Mouse (Mus musculus) skeletal muscle tissue, adult 2 months (tissue): ENCODE measurements around the gene Brca1.
"Not testable (repeated sequence)": the region's sequence is repeated elsewhere in the genome, so short reads cannot be mapped to it uniquely, and the experiment has no call there.

Experiments
- DNase-seq: peaks from one replicate; pipeline ENCODE4 v3.0.0-alpha.2; 2012; ENCODE audit warnings: low read depth, low spot score

Brca1 gene

DNA sequence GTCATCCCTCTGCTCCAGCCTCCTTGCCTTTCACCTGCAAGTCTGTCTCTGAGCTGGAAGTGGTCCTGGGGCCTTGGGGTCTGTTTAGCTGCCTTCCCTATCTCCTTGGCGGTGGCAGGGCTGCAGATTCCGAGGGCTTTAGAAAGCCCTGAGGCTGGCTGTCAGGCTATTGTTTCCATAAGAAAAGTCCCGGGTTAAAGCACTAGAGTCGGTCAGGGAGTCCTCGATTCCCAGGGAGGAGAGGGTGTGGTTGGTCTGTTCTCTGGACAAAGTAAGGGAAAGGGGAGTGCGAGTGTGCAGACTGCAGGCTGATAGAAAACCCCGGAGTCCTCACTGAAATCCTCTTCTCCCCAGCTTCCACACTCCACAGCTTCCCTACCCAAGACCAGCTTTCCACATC lies 81.5 kb downstream of the Brca1 start:
- DNase-seq, result no peak

DNA sequence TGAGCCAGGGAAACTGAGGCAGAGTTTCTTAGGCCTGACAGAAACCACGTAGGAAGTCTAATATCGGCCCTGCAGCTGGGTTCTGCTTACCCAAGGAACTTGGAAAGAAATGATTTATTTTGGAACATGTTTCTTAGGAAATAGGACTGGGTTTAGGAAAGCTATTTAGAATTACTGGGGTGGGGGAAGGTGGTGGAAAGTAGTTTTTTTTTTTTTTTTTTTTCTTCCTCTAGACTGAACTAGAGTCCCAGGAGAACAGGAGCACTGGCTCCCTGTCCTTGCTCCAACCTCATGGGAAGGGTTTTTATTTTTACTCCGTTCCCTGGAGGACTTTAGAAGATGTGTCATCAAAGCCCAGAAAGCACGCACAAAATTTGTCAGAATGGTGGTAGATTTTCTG lies 82.6 kb downstream of the Brca1 start:
- no peak for DNase-seq

DNA sequence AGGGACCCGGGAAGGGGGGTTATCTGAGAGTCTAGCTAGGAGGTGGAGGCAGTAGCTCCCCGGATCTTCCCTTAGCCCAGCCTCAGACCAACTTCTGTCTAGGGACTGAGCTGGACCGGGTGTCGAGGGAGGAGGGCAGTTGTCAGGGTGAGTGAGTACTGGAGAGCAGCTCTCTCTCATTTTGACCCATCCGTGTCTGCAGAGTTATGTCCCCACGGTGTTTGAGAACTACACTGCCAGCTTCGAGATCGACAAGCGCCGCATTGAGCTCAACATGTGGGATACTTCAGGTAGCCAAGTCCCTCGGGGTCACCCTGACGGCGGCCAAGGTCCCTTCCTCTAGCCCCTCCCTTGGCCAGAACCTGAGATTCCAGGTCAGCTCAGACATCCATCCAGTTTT lies 83.0 kb downstream of the Brca1 start:
- DNase-seq, result no peak

DNA sequence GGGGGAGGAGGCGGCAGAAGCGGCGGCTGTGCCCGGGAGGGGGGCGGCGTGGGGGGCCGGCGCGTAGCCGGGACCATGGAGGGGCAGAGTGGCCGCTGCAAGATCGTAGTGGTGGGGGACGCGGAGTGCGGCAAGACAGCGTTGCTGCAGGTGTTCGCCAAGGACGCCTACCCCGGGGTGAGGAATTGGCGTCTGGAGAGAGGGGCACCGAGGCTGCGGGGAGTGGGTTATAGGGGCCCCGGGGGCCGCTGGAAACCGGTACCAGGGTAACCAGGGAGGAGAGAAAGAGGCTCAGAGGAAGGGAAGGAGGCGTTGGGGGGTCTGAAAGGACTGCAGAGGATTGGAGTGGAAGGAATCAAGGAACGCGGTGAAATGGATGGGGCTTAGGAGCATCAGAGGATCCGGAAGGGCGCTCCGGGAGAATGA lies 83.5 kb downstream of the Brca1 start:
- no peak for DNase-seq

DNA sequence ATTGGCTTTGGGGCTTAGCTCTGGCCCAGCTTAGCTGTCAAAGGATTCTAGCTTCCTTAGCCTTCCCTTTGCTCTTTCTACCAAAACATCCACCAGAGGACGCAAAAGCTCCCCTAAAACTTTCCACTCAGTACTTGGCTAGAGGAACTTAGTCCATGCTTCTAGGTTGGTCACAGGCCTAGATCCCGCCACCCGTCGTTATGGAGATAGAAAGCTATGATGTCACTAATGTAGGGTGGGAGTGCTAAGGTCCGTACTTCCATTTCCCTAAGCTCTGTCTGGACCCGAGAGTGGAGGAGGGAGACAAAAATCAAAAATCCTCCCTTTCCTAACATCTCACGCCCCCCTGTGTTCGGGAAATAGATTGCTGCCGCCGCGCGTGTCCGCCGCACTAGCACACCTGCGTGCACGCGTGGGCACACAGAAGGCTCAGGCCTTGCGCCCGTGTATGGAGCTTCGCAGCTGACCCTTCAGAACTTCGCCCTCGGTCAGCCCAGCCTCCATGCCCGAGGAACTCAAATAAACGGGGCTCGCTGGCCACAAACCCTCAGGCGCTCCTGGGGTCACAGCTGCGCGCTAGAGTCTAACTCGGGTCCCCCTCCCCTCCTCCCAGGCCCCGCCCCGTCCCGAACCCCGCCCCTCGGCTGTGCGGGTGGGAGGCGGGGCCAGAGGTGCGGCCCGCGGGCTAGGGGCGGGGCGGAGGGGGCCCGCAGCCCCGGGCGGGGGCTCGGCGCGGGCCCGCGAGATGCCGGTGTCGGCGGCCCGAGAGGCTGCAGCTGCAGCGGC lies 84.1 kb downstream of the Brca1 start:
- peak; percentile 67 for DNase-seq

DNA sequence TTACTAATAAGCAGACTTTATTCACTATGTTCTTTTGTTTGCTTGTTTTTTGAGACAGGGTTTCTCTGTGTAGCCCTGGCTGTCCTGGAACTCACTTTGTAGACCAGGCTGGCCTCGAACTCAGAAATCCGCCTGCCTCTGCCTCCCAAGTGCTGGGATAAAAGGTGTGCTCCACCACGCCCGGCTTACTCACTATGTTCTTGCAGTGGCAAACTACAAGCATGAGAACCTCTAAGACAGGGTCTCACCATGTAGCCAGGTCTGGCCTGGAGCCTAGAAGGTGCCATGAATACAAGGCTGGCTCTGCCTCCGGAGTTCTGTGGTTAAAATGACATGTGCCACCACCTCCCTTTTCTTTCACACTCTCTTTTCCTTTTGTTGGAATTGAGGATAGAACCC lies 85.2 kb downstream of the Brca1 start:
- not testable (repeated sequence) for DNase-seq

DNA sequence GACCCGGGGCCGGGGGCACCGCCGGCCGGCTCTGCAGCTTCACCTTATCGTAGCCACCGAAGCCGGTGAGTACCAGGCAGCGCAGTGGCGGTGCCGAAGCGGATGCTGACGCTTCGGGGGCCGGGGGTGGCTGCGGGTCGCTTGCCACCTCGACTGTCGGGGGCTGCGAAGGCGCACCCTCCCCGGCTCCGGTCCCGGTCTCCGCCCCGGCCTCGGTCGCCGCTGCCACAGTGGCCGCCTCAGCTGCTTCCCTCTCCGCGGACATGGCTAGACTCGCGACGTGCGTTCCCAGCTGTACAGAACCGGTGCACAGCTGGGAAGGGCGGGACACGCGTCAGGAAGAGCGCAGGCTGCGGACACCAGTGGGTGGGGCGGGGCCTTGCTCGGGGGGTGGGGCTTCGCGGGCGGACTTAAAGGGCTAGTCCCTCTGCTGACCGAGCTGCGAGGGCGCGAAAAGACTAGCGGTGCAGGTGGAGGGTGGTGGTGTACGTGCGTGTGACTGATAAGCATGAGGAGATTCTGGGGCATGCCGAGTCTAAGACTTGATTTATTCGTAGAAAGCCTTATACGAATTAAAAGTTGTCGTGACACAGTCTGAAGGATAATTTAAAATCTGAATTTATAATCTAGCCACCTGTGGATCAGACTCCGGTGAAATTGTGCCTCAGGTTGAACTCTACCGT lies 85.7 kb downstream of the Brca1 start, which contains the start of gene Vat1:
TSS of gene Vat1 (minus strand) at position 362 of the 683 bp plus-strand sequence.
- peak; percentile 70 for DNase-seq

DNA sequence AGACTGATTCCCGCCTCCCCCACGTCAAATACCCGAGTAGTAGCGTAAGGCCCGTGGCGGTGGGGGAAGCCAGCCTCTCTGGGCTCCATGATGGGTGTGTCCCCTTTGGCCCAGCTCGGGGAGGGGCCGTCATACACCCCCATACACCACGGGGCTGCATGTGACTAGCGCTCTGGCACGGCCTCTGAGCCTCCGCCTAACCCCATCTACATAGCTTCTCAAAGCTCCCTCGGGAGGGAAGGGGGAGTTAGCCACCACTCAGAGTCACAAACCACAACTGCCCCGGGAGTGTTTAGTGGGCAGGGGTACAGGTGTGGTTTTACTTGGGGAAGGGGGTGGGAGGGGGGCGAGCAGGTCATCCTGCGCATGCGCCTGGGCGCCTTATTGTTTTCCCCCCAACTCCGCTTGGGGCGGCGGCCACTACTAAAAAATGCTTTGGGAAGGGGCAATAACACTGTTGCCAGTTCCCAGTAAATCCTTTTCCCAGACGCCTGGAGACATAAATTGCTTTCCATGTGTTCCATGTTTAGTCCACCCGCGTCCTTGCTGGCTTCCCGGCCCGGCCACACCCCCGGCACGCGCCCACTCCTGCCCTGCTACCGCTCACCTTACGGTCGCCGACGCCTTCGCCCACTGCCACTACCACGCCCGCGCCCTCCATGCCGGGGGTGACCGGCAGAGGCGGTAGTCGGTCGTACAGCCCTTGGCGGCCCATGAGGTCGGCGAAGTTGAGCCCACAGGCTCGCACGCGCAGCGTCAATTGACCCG lies 86.5 kb downstream of the Brca1 start:
- peak; percentile 80 for DNase-seq

DNA sequence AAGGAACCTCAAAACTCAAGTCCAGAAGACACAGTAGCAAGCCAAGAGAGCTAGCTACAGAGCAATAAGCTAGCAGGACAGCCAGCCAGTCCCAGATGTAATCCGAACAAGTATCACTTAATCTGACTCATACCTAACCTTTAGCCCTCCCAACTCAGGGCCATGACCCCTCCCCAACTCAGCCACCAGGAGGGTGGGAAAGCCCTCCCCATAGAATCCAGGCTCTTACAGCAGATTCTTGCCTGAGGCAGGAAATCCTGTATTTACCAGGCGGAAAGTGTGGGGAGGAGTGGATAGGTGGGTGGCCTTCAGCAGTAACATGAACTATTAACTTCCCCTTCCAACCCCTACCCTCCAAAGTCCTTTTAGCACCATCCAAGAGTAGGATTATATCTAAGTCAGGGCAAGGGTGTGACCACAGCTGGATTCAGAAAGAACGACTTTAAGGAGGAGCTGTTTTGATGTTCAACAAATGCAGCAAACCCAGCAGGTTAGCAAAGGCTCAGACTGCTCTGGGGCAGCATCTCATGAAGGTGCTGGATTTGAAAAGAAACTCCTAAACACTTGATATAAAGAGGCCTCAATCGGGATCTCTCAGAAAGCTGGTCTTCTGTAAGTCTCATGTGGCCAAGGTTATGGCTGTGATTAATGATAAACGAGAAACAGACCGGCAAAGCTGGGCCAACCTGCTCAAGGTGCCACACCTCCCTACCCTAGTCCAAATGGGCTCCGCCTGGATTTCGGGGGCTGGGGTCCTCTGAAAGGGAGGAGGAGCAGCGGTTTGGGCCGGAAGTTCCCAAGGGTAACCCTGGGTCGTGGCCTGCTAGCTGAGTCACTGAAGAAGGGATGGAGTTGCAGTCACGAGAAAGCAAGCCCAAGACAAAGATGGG lies 87.3 kb downstream of the Brca1 start, which contains the start of gene Rnd2:
TSS of gene Rnd2 (plus strand) at position 789 of the 890 bp plus-strand sequence.
- DNase-seq, result no peak

DNA sequence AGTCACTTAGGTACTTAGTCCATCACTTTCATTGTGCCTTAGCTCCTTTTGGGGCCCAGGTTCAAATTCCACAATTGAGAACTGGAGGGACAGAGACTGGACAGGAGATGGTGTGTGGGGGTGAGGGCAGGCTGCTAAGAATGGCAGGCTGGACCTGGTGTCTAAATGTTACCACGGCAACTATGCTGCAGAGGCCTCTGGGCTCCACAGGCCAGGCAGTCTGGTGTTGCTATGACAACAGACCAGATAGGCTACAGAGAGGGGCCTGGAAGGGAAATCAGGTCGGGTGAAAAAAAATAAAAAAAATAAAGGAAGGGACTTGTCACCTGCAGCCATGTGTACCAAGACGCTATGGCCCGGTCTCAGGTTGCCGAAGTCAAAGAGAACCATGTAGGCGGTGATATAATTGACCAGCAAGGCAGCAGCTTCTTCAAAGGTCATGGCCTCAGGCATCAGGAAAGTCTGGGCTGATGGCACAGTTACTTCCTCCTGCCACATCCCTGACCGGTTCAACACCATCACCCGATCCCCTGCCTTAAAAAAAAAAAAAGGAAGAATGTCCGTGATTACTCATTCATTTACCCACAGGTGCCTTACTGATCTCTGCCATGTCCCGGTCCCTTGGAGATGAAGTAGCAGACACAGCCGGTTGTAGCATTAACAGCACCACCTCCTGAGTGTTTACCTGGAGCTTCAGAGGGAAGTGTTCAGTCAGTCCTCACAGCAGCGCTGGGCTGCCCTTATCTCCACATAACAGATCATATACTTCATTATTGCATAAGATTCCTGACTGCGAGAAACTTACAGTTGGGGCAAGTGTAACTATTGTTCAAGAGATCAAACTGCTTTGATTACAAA lies 88.9 kb downstream of the Brca1 start:
- DNase-seq, result no peak

DNA sequence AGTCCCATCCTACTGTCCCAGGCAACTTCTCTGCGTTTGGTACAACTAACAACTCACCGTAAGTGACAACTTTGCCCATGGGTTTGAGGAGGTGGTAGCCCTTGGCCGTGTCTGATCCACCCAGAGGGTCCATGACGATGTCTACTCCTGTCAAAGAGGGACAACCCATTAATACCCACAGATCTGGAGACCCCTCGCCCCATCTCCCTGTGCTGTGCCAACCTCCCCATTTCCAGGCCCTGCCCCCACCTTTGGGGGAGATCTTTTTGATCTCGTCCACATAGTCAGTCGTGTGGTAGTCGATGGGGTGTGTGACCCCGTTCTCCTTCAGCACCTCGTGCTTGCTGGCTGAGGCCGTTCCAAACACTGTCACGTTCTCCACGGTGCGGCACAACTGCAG lies 89.6 kb downstream of the Brca1 start:
- DNase-seq, result no peak

DNA sequence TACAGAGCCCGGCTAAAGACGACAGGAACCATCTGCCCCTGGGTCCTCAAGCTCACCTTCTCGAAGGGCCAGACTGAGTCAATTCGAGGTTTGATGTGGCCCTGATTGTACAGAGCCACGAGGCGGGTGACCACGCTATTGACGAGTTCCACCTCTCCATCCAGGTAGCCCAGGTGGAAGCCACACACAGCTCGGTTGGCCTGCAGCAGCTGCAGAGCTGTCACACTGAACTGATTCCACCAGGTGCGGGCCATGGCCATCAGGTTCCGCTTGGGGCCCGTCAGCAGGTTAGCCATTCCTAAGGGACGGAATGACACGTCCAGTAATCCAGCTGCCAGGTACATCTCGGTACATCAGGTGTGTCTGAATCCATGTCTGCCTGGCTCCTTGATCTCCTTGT lies 91.4 kb downstream of the Brca1 start:
- no peak for DNase-seq

DNA sequence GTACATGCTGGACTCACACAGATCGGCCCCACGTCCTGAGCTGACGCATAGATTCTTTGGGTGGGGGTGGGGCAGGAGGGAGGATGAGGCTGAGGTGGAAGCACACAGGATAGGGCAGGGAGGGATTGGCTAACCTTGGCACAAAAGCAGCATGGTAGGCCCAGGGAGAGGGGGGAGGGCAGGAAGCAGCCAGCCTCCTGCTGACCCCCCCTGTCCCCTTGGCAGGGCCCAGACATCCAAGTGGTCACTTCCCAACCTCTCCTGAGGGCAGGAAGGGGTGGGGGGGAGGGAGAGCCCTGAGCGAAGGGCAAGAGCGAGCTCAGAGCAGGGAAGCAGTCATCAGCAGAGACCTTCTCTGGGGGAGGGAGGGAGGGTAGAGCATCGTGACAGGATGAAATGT lies 92.0 kb downstream of the Brca1 start:
- DNase-seq, result no peak

DNA sequence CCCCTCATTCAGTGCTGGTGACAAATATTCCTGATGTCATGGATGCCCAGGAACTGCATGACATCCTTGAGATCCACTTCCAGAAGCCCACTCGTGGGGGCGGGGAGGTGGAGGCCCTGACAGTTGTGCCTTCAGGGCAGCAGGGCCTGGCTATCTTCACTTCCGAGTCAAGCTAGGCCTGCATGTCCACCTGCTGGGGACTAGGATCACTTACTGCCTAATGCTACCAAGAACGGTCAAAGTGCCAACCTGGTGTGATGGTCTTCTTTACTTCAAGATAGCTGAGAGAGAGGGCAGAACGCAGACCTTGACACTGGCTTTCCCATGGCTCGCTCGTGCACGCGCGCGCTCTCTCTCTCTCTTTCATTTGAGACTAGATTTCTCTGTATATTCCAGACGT lies 93.5 kb downstream of the Brca1 start:
- DNase-seq, result no peak

DNA sequence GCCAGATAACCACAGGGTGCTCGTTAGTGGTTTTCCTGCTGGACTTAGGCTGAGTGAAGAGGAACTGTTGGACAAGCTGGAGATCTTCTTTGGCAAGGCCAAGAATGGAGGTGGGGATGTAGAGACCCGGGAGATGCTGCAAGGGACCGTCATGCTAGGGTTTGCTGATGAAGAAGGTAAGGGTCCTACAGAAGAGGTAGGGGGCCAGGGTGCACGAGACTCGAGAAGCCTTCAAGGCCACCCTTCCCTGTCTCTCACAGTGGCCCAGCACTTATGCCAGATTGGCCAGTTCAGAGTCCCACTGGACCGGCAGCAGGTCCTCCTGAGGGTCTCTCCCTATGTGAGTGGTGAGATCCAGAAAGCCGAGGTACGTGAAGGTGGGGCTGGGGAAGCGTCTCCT lies 94.1 kb downstream of the Brca1 start:
- DNase-seq, result no peak

DNA sequence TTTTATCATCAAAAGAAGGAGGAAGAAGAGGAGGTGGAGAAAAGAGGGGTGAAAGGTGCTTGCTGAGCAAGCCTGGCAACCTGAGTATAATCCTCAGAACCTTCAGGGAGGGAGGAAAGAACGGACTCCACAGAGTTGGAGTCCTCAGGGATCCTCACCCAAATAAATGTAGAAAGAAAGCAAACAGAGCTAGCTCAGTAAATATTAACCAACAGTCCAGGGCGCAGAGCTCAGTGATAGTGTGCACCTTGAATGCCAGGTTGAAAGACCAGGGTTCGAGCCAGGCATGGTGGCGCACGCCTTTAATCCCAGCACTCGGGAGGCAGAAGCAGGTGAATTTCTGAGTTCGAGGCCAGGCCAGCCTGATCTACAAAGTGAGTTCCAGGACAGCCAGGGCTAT lies 96.1 kb downstream of the Brca1 start:
- DNase-seq, result no peak

DNA sequence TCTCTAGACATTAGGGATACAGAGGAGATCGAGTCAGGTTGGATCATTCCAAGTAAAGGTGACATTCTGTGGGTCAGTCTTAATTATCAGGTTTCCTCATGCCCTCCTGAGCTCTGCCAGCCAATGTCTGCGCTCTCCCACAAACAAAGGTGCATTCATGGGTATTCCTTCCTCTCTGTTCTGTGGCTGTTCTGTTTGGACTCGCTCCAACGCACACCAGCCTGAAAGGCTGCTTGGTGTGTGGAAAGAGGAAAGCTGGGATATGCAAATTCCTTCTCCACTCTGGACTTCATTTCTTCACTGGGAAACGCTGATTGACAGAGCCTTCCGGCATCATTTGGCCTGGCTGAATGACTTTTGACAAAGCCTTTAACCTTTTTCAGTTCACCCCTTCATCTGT lies 97.1 kb downstream of the Brca1 start:
- no peak for DNase-seq

DNA sequence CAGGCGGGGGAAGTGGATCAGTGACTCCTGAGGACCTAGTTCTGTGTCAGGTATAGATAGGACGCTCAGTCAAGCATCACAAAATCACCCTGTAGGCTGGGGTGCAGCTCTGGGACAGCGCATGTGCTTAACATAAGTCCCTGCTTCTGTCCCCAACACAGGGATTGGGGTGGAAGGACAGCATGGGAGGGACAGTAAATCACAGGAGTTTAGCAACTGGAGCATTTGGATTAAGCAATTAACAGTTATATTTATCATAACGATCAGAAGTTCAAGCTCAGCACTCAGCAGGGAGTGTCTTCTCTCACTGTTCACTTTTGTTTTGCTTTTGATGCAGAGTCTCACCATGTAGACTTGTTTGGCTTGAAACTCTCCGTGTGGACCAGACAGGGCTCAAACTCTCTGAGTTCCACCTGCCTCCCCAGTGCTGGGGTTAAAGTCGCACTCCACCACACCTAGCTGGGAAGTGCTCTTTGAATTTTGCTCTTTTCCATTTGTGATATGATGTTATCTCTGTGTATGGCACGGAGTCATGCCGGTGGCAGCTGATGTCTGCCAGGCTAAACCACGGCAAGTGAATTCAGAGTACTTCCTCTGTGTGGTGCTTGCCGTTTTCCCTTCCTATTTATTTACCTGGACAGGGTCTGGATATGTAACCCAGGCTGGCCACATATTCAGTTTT lies 99.5 kb downstream of the Brca1 start:
- no peak for DNase-seq

DNA sequence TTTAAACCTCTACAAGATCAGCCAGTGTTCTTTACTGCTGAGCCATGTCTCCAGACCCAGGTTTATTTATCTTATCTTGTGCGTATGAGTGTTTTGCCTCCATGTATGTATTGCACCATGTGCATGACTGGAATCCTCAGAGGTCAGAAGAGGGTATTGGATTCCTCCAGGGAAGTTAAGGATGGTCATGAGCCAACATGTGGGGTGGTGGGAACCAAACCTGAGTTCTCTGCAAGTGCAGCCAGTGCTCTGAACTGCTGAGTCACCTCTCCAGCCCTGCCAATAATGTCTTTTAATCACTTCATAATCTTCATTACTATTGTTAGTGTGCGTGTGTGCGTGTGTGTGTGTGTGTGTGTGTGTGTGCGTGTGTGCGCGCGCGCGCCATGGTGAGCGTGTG lies 100.2 kb downstream of the Brca1 start:
- DNase-seq, result no peak

DNA sequence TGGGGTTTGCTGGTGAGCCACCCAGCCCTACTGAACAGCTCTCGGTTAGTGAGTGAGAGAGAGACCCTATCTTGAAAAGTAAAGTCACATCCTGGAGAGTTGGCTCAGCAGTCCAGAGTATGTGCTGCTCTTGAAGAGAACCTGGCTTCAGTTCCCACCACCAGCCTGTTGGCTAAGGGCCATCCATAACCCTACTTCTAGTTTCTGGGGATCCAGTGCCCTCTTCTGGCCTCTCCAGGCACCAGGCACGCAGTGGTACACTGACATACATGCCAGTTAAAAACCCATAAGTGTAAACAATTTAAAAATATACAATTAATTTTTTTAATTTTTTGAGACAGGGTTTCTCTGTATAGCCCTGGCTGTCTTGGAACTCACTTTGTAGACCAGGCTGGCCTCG lies 101.4 kb downstream of the Brca1 start:
- DNase-seq, result no peak
